Mouse (Mus musculus) forebrain, postnatal 0 days (tissue): ENCODE data around the gene Dtl. TPM values are rescaled to one million over a fixed set of nuclear protein-coding genes. Genes with fewer than 3 reads are reported as not detected.

Source experiments
- ATAC-seq: fragments of 200-750 bp; cut with Nextera tagmentation; 2 replicates; pipeline ENCODE4 v1.8.0; 2017; ENCODE audit warnings: mild to moderate bottlenecking, moderate library complexity
- DNase-seq: peaks from one replicate; pipeline ENCODE4 v3.0.0-alpha.2; 2015
- H3K27ac ChIP-seq: fragments of 300-500 bp; sonication (generic); 2 replicates; pipeline ENCODE4 v1.5.1; 2014; ENCODE audit warnings: low read depth, mild to moderate bottlenecking, antibody characterized with exemption, low read length, moderate library complexity, mixed read lengths
- H3K27me3 ChIP-seq: fragments of 300-500 bp; sonication (generic); 2 replicates; pipeline ENCODE4 v1.6.1; 2014; ENCODE audit warnings: mild to moderate bottlenecking, low read length, mixed read lengths; ENCODE audit not compliant: insufficient read depth
- H3K36me3 ChIP-seq: fragments of 300-500 bp; sonication (generic); 2 replicates; pipeline ENCODE4 v1.6.1; 2014; ENCODE audit warnings: mild to moderate bottlenecking, moderate library complexity; ENCODE audit not compliant: insufficient read depth
- H3K4me1 ChIP-seq: fragments of 300-500 bp; sonication (generic); 2 replicates; pipeline ENCODE4 v1.6.1; 2014; ENCODE audit warnings: antibody characterized with exemption; ENCODE audit not compliant: insufficient read depth
- H3K4me2 ChIP-seq: fragments of 300-500 bp; sonication (generic); 2 replicates; pipeline ENCODE4 v1.6.1; 2014; ENCODE audit warnings: low read depth, mild to moderate bottlenecking, moderate library complexity
- H3K4me3 ChIP-seq: fragments of 300-500 bp; sonication (generic); 2 replicates; pipeline ENCODE4 v1.5.1; 2014; ENCODE audit warnings: low read depth, low read length, mixed read lengths
- H3K9ac ChIP-seq: fragments of 300-500 bp; sonication (generic); 2 replicates; pipeline ENCODE4 v1.6.1; 2014; ENCODE audit warnings: mild to moderate bottlenecking
- H3K9me3 ChIP-seq: fragments of 300-500 bp; sonication (generic); 2 replicates; pipeline ENCODE4 v1.6.1; 2016; ENCODE audit warnings: low read length
- CTCF ChIP-seq: sonication (generic); IDR thresholded peaks from 2 replicates; pipeline ENCODE4 v1.5.1; 2016; ENCODE audit warnings: antibody characterized with exemption, control low read depth, low read depth
- WGBS: fragments of 180-500 bp; shearing (Covaris S2); extraction: QIAGEN DNeasy Blood & Tissue Kit; methylation state at CpG from one replicate; pipeline ENCODE4 v1.1.7; 2014; 5-methylcytosine and 5-hydroxymethylcytosine counted together
- polyA plus RNA-seq: library from polyadenylated mRNA; unstranded; fragments of >200 nt; fragmentation: Nextera tagmentation; extraction: Ambion mirVana; gene quantifications from 2 replicates; pipeline ENCODE4 v1.2.1, GENCODE M21; 2015
- total RNA-seq: library from RNA; depleted of rRNA; stranded (reverse); fragments of >200 nt; gene quantifications from 2 replicates; pipeline ENCODE4 v1.2.3, GENCODE M21; 2014

Dtl gene
- total and polyA plus RNA-seq, 2 experiments from 2014 or later, result 4.5 to 5.8 TPM

DNA sequence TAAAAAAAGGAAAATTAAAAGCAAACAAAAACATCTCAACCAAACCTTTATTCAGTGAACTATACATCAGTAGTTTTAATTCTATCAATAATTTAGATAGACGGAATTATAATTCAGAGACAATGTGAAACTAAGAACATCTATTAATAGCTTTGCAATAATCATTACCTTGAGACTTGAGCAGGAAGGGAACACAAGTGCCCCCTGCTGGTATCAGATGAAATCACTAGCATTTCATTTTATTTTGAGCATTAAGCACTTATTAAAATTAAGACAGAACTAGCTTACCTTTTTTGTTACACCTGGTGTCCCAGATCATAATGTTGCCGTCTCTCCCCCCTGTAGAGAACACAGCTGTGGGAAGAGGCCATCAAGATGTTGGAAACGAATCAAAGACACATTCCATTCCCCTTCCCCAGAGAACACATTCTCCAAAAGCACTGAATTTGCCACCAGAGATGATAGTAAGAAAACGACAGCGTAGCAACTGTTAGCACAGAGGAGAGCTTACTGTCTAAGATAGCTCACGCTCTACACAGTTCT is 12.4 kb downstream of the Dtl start:
- ATAC-seq (no peak), DNase-seq (peak; percentile 63)
- H3K4me2 ChIP-seq, result no peak overlapping the region
- H3K27ac ChIP-seq, result no peak overlapping the region
- no peaks in the 10 kb centered on the region for H3K27me3 ChIP-seq
- H3K9ac ChIP-seq, result no peak overlapping the region
- H3K4me1 ChIP-seq, result no peaks in the 10 kb centered on the region
- peak; percentile 78 for TF ChIP-seq CTCF
- no peaks in the 10 kb centered on the region for H3K9me3 ChIP-seq
- WGBS, result 59% methylated on average over 6 of the region's 6 CpGs
- no peaks in the 10 kb centered on the region for H3K36me3 ChIP-seq
- no peak overlapping the region for H3K4me3 ChIP-seq

- TF ChIP-seq CTCF, result no peak
- no peaks in the 10 kb centered on the region for H3K36me3 ChIP-seq
- 86% methylated on average over 5 of the region's 5 CpGs for WGBS
Observed at GRCm38 (mm10) chr1:191559779-191560178, 15.6 kb downstream of the Dtl start.

DNA sequence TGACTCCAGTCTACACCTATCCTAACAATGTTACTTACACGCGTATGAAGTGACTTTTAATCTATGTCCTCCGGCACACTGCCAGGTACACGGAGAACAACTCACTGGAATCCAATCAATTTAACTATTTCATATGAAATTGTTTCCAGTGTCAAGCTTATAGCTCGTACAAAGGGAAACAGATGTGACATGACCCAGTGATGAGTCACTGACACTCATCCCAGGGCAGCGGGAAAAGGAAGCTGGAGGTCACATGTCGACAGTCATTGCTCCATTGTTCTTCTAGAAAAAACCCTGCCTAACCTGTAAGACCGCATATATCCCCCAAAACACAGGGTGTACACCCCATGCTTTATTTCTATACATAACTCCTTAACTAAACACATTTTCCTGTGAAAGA is 18.2 kb downstream of the Dtl start:
- Histone ChIP-seq H3K4me2 (no peak overlapping the region), H3K36me3 (no peaks in the 10 kb centered on the region), H3K27ac (no peak overlapping the region), H3K9ac (no peak overlapping the region), H3K27me3 (no peaks in the 10 kb centered on the region), H3K4me3 (no peak overlapping the region), H3K9me3 (no peaks in the 10 kb centered on the region), H3K4me1 (no peaks in the 10 kb centered on the region)
- no peak for TF ChIP-seq CTCF
- DNase-seq (no peak), ATAC-seq (no peak)
- 90% methylated on average over 8 of the region's 8 CpGs for WGBS

More at GRCm38 (mm10) chr1:191559779-191560178, 15.6 kb downstream of the Dtl start:
- Histone ChIP-seq H3K9me3 (no peaks in the 10 kb centered on the region), H3K4me2 (no peak overlapping the region), H3K4me3 (no peak overlapping the region), H3K27me3 (no peaks in the 10 kb centered on the region), H3K27ac (no peak overlapping the region), H3K4me1 (no peaks in the 10 kb centered on the region), H3K9ac (no peak overlapping the region)
- DNase-seq (no peak), ATAC-seq (no peak)

GRCm38 (mm10) chr1:191550786-191551185 is 24.6 kb downstream of the Dtl start:
- Histone ChIP-seq H3K36me3 (no peaks in the 10 kb centered on the region), H3K9ac (no peak overlapping the region), H3K9me3 (no peaks in the 10 kb centered on the region), H3K27me3 (no peaks in the 10 kb centered on the region), H3K27ac (no peak overlapping the region), H3K4me2 (no peak overlapping the region), H3K4me3 (no peak overlapping the region), H3K4me1 (no peaks in the 10 kb centered on the region)
- 59% methylated on average over 4 of the region's 4 CpGs for WGBS
- TF ChIP-seq CTCF, result no peak
- no peak for DNase-seq
- ATAC-seq, result no peak

GRCm38 (mm10) chr1:191543747-191544146 is 31.6 kb downstream of the Dtl start:
- Histone ChIP-seq H3K4me3 (no peak overlapping the region), H3K9ac (no peak overlapping the region), H3K27me3 (no peaks in the 10 kb centered on the region), H3K4me1 (no peaks in the 10 kb centered on the region), H3K9me3 (no peaks in the 10 kb centered on the region), H3K4me2 (no peak overlapping the region), H3K36me3 (no peaks in the 10 kb centered on the region), H3K27ac (no peak overlapping the region)
- no peak for DNase-seq
- no peak for TF ChIP-seq CTCF
- no peak for ATAC-seq
- 95% methylated on average over 3 of the region's 3 CpGs for WGBS

GRCm38 (mm10) chr1:191541619-191542018 is 33.7 kb downstream of the Dtl start:
- 82% methylated on average over 4 of the region's 4 CpGs for WGBS
- no peak for DNase-seq

GRCm38 (mm10) chr1:191541014-191541413 is 34.3 kb downstream of the Dtl start:
- no peaks in the 10 kb centered on the region for H3K27me3 ChIP-seq
- peak; percentile 25; the same call in 1 of the 2 replicates for ATAC-seq
- no peaks in the 10 kb centered on the region for H3K4me1 ChIP-seq
- TF ChIP-seq CTCF, result no peak
- peak; percentile 4 for DNase-seq
- H3K9ac ChIP-seq, result no peak overlapping the region
- no peak overlapping the region for H3K27ac ChIP-seq
- 85% methylated on average over 9 of the region's 9 CpGs for WGBS
- no peak overlapping the region for H3K4me2 ChIP-seq
- no peak overlapping the region for H3K4me3 ChIP-seq
- H3K36me3 ChIP-seq, result no peaks in the 10 kb centered on the region
- H3K9me3 ChIP-seq, result no peaks in the 10 kb centered on the region

More at GRCm38 (mm10) chr1:191541619-191542018, 33.7 kb downstream of the Dtl start:
- Histone ChIP-seq H3K27ac (no peak overlapping the region), H3K4me1 (no peaks in the 10 kb centered on the region), H3K27me3 (no peaks in the 10 kb centered on the region), H3K4me3 (no peak overlapping the region), H3K9ac (no peak overlapping the region), H3K9me3 (no peaks in the 10 kb centered on the region), H3K4me2 (no peak overlapping the region), H3K36me3 (no peaks in the 10 kb centered on the region)
- no peak for TF ChIP-seq CTCF
- no peak for ATAC-seq

GRCm38 (mm10) chr1:191540300-191540699 is 35.0 kb downstream of the Dtl start:
- Histone ChIP-seq H3K27me3 (no peaks in the 10 kb centered on the region), H3K9me3 (no peaks in the 10 kb centered on the region)
- 75% methylated on average over 2 of the region's 2 CpGs for WGBS

More at GRCm38 (mm10) chr1:191540300-191540699, 35.0 kb downstream of the Dtl start:
- Histone ChIP-seq H3K27ac (no peak overlapping the region; the same call in 1 of the 2 replicates), H3K36me3 (no peaks in the 10 kb centered on the region), H3K9ac (no peak overlapping the region), H3K4me2 (no peak overlapping the region), H3K4me1 (no peaks in the 10 kb centered on the region), H3K4me3 (no peak overlapping the region)
- no peak for TF ChIP-seq CTCF
- no peak for ATAC-seq
- no peak for DNase-seq
